Mouse (Mus musculus) midbrain, embryonic 16.5 days (tissue): ENCODE measurements around the gene Ccdc88c. TPM values are rescaled to one million over a fixed set of nuclear protein-coding genes. Genes with fewer than 3 reads are reported as not detected.
A peak's percentile ranks its signal among the peaks of the same experiment; 100 is the strongest.

Experiments
- ATAC-seq: fragments of 200-750 bp; cut with Nextera tagmentation; 2 replicates; pipeline ENCODE4 v1.8.0; 2017; ENCODE audit warnings: moderate TSS enrichment
- H3K27ac ChIP-seq: fragments of 300-500 bp; sonication (generic); 2 replicates; pipeline ENCODE4 v1.5.1; 2014; ENCODE audit warnings: mild to moderate bottlenecking, low read length, mixed read lengths
- H3K27me3 ChIP-seq: fragments of 300-500 bp; sonication (generic); 2 replicates; pipeline ENCODE4 v1.6.1; 2014; ENCODE audit warnings: low read depth, low read length, mixed read lengths; ENCODE audit not compliant: control insufficient read depth, insufficient read depth
- H3K36me3 ChIP-seq: fragments of 300-500 bp; sonication (generic); 2 replicates; pipeline ENCODE4 v1.6.1; 2014; ENCODE audit warnings: mild to moderate bottlenecking, low read length, moderate library complexity, mixed read lengths; ENCODE audit not compliant: control insufficient read depth, insufficient read depth
- H3K4me1 ChIP-seq: fragments of 300-500 bp; sonication (generic); 2 replicates; pipeline ENCODE4 v1.6.1; 2014; ENCODE audit warnings: mild to moderate bottlenecking, low read length, mixed read lengths; ENCODE audit not compliant: control insufficient read depth, insufficient read depth
- H3K4me2 ChIP-seq: fragments of 300-500 bp; sonication (generic); 2 replicates; pipeline ENCODE4 v1.6.1; 2014; ENCODE audit warnings: mild to moderate bottlenecking, low read length, mixed read lengths
- H3K4me3 ChIP-seq: fragments of 300-500 bp; sonication (generic); 2 replicates; pipeline ENCODE4 v1.5.1; 2014; ENCODE audit warnings: low read depth, mild to moderate bottlenecking, low read length, moderate library complexity, mixed read lengths
- H3K9ac ChIP-seq: fragments of 300-500 bp; sonication (generic); 2 replicates; pipeline ENCODE4 v1.6.1; 2014; ENCODE audit warnings: low read depth, low read length, mixed read lengths
- H3K9me3 ChIP-seq: fragments of 300-500 bp; sonication (generic); replicated peaks from 2 replicates; pipeline ENCODE4 v1.6.1; 2014; ENCODE audit warnings: mild to moderate bottlenecking, low read length, mixed read lengths; ENCODE audit not compliant: control insufficient read depth, poor library complexity, severe bottlenecking
- WGBS: fragments of 180-500 bp; shearing (Covaris S2); extraction: QIAGEN DNeasy Blood & Tissue Kit; methylation state at CpG from one replicate; pipeline ENCODE4 v1.1.7; 2014; 5-methylcytosine and 5-hydroxymethylcytosine counted together
- polyA plus RNA-seq: library from polyadenylated mRNA; unstranded; fragments of >200 nt; fragmentation: Nextera tagmentation; extraction: Ambion mirVana; gene quantifications from 2 replicates; pipeline ENCODE4 v1.2.1, GENCODE M21; 2015

Ccdc88c gene
- polyA plus RNA-seq, 1 experiment from 2014 or later: 12.5 TPM

DNA sequence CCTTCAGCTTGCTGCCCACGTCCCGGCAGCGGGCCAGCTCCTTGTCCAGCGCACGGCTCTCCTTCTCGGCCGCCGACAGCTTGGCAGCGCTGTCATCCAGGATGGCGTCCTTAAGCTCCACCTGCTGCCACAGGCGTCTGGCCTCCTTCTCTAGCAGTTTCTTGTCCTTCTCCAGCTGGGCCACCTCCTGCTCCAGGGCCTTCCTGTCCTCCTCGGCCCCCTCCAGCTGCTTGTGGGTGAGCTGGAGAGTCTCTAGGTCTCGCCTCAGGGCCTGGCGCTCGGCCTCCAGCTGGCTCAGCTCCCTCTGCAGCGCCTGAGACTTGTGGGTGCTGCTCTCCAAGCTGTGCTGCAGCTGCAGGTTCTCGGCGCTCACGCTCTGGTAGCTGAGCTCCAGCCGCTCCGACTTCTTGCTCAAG, 83.9 kb downstream of the Ccdc88c start:
- ATAC-seq: no peak
- H3K9ac ChIP-seq: no peak overlapping the region
- peaks cover 37% of the 10 kb centered on the region for H3K36me3 ChIP-seq
- H3K27ac ChIP-seq: no peak overlapping the region
- no peaks in the 10 kb centered on the region for H3K4me1 ChIP-seq
- H3K9me3 ChIP-seq: no peaks in the 10 kb centered on the region
- no peak overlapping the region for H3K4me3 ChIP-seq
- WGBS: 95% methylated on average over 21 of the region's 21 CpGs
- H3K4me2 ChIP-seq: no peak overlapping the region
- no peaks in the 10 kb centered on the region for H3K27me3 ChIP-seq

GRCm38 (mm10) chr12:100943146-100943545, 85.7 kb downstream of the Ccdc88c start:
- Histone ChIP-seq H3K9me3 (no peaks in the 10 kb centered on the region), H3K9ac (no peak overlapping the region), H3K4me3 (no peak overlapping the region), H3K27me3 (no peaks in the 10 kb centered on the region), H3K4me1 (no peaks in the 10 kb centered on the region), H3K27ac (no peak overlapping the region), H3K36me3 (peaks cover 39% of the 10 kb centered on the region), H3K4me2 (no peak overlapping the region)
- 84% methylated on average over 4 of the region's 4 CpGs for WGBS
- ATAC-seq: no peak

DNA sequence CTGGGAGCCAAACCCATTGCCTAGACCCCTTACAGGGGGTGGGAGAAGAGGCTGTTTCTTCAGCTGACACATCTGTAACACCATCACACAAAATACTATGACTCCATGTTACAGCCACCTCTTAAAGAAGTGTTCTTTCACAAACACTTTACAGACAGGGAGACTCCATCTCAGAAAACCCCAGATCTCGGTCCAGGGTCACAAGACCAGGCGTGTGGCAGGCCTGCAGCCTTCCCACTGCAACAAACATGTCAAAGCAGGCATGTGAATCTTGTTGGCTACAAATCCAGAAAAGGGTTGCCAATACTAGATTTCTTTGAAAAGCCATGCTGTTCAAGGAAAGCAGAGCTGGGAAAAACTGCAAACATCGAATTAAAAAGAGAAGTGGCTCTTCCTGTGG, 87.5 kb downstream of the Ccdc88c start:
- Histone ChIP-seq H3K36me3 (peaks cover 29% of the 10 kb centered on the region), H3K9me3 (no peaks in the 10 kb centered on the region), H3K4me1 (no peaks in the 10 kb centered on the region), H3K27me3 (no peaks in the 10 kb centered on the region), H3K9ac (no peak overlapping the region), H3K27ac (no peak overlapping the region), H3K4me2 (no peak overlapping the region), H3K4me3 (no peak overlapping the region)
- WGBS: 98% methylated on average over 3 of the region's 3 CpGs
- no peak for ATAC-seq

- Histone ChIP-seq H3K9me3 (no peaks in the 10 kb centered on the region), H3K27me3 (no peaks in the 10 kb centered on the region), H3K4me1 (no peaks in the 10 kb centered on the region), H3K9ac (no peak overlapping the region), H3K36me3 (peaks cover 23% of the 10 kb centered on the region), H3K27ac (no peak overlapping the region), H3K4me2 (no peak overlapping the region), H3K4me3 (no peak overlapping the region)
- WGBS: 75% methylated on average over 21 of the region's 21 CpGs
- no peak for ATAC-seq
Observed at GRCm38 (mm10) chr12:100937441-100938360, 91.2 kb downstream of the Ccdc88c start.

- ATAC-seq: no peak
- Histone ChIP-seq H3K9me3 (no peaks in the 10 kb centered on the region), H3K27ac (no peak overlapping the region), H3K4me2 (no peak overlapping the region), H3K9ac (no peak overlapping the region), H3K4me1 (no peaks in the 10 kb centered on the region), H3K36me3 (peaks cover 30% of the 10 kb centered on the region), H3K4me3 (no peak overlapping the region), H3K27me3 (no peaks in the 10 kb centered on the region)
- 94% methylated on average over 4 of the region's 4 CpGs for WGBS
Observed at GRCm38 (mm10) chr12:100936737-100937136, 92.1 kb downstream of the Ccdc88c start.

GRCm38 (mm10) chr12:100936116-100936515, 92.7 kb downstream of the Ccdc88c start:
- WGBS: 13% methylated on average over 2 of the region's 2 CpGs
- H3K4me1 ChIP-seq: no peaks in the 10 kb centered on the region
- no peak overlapping the region for H3K27ac ChIP-seq
- no peaks in the 10 kb centered on the region for H3K27me3 ChIP-seq
- peaks cover 28% of the 10 kb centered on the region for H3K36me3 ChIP-seq
- peak; percentile 61 for ATAC-seq
- no peaks in the 10 kb centered on the region for H3K9me3 ChIP-seq
- no peak overlapping the region for H3K4me3 ChIP-seq
- no peak overlapping the region for H3K4me2 ChIP-seq
- no peak overlapping the region for H3K9ac ChIP-seq

GRCm38 (mm10) chr12:100934796-100935195, 94.1 kb downstream of the Ccdc88c start:
- Histone ChIP-seq H3K27ac (no peak overlapping the region), H3K9me3 (no peaks in the 10 kb centered on the region), H3K36me3 (peaks cover 25% of the 10 kb centered on the region), H3K4me3 (no peak overlapping the region), H3K27me3 (no peaks in the 10 kb centered on the region), H3K9ac (no peak overlapping the region), H3K4me1 (no peaks in the 10 kb centered on the region), H3K4me2 (no peak overlapping the region)
- no peak; the same call in 1 of the 2 replicates for ATAC-seq
- 93% methylated on average over 5 of the region's 5 CpGs for WGBS

DNA sequence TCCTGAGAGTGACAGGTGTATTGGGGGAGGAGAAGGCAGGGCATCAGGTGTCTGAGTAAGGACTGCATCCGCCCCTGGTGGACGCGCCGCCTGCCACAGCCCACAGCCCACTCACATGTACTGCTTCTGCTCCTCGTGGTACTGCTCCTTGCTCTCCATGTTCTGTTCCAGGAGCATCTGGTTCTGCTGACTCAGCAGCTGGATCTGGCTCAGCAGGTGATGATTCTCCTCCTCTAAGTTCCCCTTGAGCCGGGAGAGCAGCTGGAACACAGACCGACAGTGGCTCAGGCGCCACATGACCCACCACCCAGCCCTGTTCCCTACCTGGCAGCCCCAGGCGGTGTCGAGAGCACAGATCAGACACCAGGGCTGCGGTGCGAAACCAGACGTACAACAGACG, 97.2 kb downstream of the Ccdc88c start:
- 97% methylated on average over 14 of the region's 14 CpGs for WGBS
- ATAC-seq: no peak
- no peaks in the 10 kb centered on the region for H3K9me3 ChIP-seq
- H3K4me3 ChIP-seq: no peak overlapping the region
- H3K4me1 ChIP-seq: no peaks in the 10 kb centered on the region
- H3K4me2 ChIP-seq: no peak overlapping the region
- H3K27me3 ChIP-seq: no peaks in the 10 kb centered on the region
- H3K36me3 ChIP-seq: peaks cover 25% of the 10 kb centered on the region
- H3K9ac ChIP-seq: no peak overlapping the region
- no peak overlapping the region for H3K27ac ChIP-seq

DNA sequence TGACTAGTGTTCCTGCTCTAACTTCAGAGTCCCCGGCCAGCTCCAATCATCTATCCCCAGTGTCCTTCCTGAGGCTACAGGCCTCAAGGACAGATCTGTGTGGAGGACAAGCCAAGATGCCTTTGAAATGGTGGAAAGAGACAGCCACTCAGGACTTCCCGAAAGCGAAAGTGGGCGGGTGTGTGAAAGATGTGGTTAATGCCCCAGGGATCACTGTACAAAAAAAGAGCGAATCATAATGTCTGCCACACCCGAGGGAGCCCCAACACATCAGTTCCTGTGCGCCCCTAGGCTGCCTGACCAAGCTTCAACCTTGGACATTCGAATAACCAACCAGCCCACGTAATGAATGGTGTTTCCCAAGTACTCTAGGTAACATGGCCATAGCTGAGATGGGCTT, 100.6 kb downstream of the Ccdc88c start:
- H3K4me2 ChIP-seq: no peak overlapping the region
- H3K27me3 ChIP-seq: no peaks in the 10 kb centered on the region
- no peak overlapping the region for H3K27ac ChIP-seq
- no peak for ATAC-seq
- peaks cover 3% of the 10 kb centered on the region; the same call in 1 of the 2 replicates for H3K4me1 ChIP-seq
- H3K36me3 ChIP-seq: peaks cover 30% of the 10 kb centered on the region
- no peaks in the 10 kb centered on the region for H3K9me3 ChIP-seq
- 94% methylated on average over 9 of the region's 9 CpGs for WGBS
- no peak overlapping the region for H3K4me3 ChIP-seq
- H3K9ac ChIP-seq: no peak overlapping the region
